Mouse (Mus musculus) intestine, postnatal 0 days (tissue): ENCODE results near the gene Itpk1. TPM values are rescaled to one million over a fixed set of nuclear protein-coding genes. Genes with fewer than 3 reads are reported as not detected.

Source experiments
- ATAC-seq: fragments of 200-750 bp; cut with Nextera tagmentation; 2 replicates; pipeline ENCODE4 v1.8.0; 2017; ENCODE audit warnings: mild to moderate bottlenecking, moderate TSS enrichment, moderate library complexity
- H3K27ac ChIP-seq: fragments of 300-500 bp; sonication (generic); 2 replicates; pipeline ENCODE4 v1.5.1; 2014; ENCODE audit warnings: mild to moderate bottlenecking, low read depth, low read length, moderate library complexity
- H3K27me3 ChIP-seq: fragments of 300-500 bp; sonication (generic); replicated peaks from 2 replicates; pipeline ENCODE4 v1.6.1; 2014; ENCODE audit warnings: low read length, mixed read lengths; ENCODE audit not compliant: control insufficient read depth, insufficient read depth
- H3K36me3 ChIP-seq: fragments of 300-500 bp; sonication (generic); 2 replicates; pipeline ENCODE4 v1.6.1; 2014; ENCODE audit warnings: mild to moderate bottlenecking, moderate library complexity; ENCODE audit not compliant: control insufficient read depth, insufficient read depth
- H3K4me1 ChIP-seq: fragments of 300-500 bp; sonication (generic); replicated peaks from 2 replicates; pipeline ENCODE4 v1.6.1; 2014; ENCODE audit warnings: antibody characterized with exemption, low read length, mixed read lengths; ENCODE audit not compliant: control insufficient read depth, insufficient read depth
- H3K4me2 ChIP-seq: fragments of 300-500 bp; sonication (generic); replicated peaks from 2 replicates; pipeline ENCODE4 v1.6.1; 2014; ENCODE audit warnings: low read depth, mild to moderate bottlenecking, moderate library complexity
- H3K4me3 ChIP-seq: fragments of 300-500 bp; sonication (generic); 2 replicates; pipeline ENCODE4 v1.5.1; 2014; ENCODE audit warnings: low read depth, low read length
- H3K9ac ChIP-seq: fragments of 300-500 bp; sonication (generic); 2 replicates; pipeline ENCODE4 v1.6.1; 2014; ENCODE audit warnings: mild to moderate bottlenecking, low read depth, low read length
- H3K9me3 ChIP-seq: fragments of 300-500 bp; sonication (generic); 2 replicates; pipeline ENCODE4 v1.6.1; 2016; ENCODE audit warnings: mixed run types; ENCODE audit not compliant: control insufficient read depth
- CTCF ChIP-seq: sonication (generic); IDR thresholded peaks from 2 replicates; pipeline ENCODE4 v1.5.1; 2016; ENCODE audit warnings: low read depth, mild to moderate bottlenecking, control low read depth, antibody characterized with exemption, moderate library complexity
- WGBS: fragments of 180-500 bp; shearing (Covaris S2); extraction: QIAGEN DNeasy Blood & Tissue Kit; methylation state at CpG from one replicate; pipeline ENCODE4 v1.1.7; 2014; 5-methylcytosine and 5-hydroxymethylcytosine counted together
- polyA plus RNA-seq: library from polyadenylated mRNA; unstranded; fragments of >200 nt; fragmentation: Nextera tagmentation; extraction: Ambion mirVana; gene quantifications from 2 replicates; pipeline ENCODE4 v1.2.1, GENCODE M21; 2015

Gene Itpk1
- polyA plus RNA-seq, 1 experiment from 2014 or later = 56.3 TPM

DNA sequence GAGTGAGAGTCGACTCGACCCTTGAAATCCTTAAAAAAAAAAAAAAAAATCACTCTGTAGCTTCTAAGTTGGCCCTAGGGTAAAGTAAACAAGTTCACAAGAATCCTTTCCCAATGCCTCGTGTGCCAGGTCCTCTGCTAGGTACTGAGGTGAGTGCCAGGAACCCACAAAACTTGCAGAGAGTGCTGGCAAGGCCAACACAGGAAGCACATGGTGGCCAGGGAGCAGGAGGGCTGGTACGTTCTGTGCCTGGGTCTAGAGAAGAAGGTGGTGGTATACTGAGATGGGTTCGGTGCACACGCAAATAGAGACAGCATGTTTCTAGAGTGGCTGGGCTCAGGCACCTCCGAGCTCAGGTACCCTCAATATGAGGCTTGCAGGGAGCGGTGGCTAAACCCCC is 53.3 kb downstream of the Itpk1 start:
- TF ChIP-seq CTCF = no peak
- peaks cover 23% of the 10 kb centered on the region for H3K4me1 ChIP-seq
- no peaks in the 10 kb centered on the region for H3K27me3 ChIP-seq
- no peak overlapping the region for H3K4me3 ChIP-seq
- no peak overlapping the region for H3K4me2 ChIP-seq
- ATAC-seq = no peak
- 79% methylated on average over 8 of the region's 8 CpGs for WGBS
- H3K9me3 ChIP-seq = no peaks in the 10 kb centered on the region
- H3K36me3 ChIP-seq = peaks cover 11% of the 10 kb centered on the region; the same call in 1 of the 2 replicates
- H3K9ac ChIP-seq = no peak overlapping the region
- H3K27ac ChIP-seq = no peak overlapping the region

GRCm38 (mm10) chr12:102650649-102651048 is 54.1 kb downstream of the Itpk1 start:
- H3K4me1 ChIP-seq = peaks cover 26% of the 10 kb centered on the region
- no peaks in the 10 kb centered on the region for H3K27me3 ChIP-seq
- H3K4me2 ChIP-seq = no peak overlapping the region
- H3K27ac ChIP-seq = no peak overlapping the region
- H3K9me3 ChIP-seq = no peaks in the 10 kb centered on the region
- 0 out of 2 replicates have a peak, but pooled peaks cover 3% of the 10 kb centered on the region for H3K36me3 ChIP-seq
- no peak overlapping the region for H3K9ac ChIP-seq
- no peak for TF ChIP-seq CTCF
- 90% methylated on average over 4 of the region's 4 CpGs for WGBS
- no peak overlapping the region for H3K4me3 ChIP-seq
- no peak for ATAC-seq

- ATAC-seq = peak; percentile 26
- H3K9ac ChIP-seq = no peak overlapping the region
- 42% methylated on average over 14 of the region's 14 CpGs for WGBS
- H3K4me3 ChIP-seq = no peak overlapping the region
- peaks cover 33% of the 10 kb centered on the region for H3K4me1 ChIP-seq
- no peak overlapping the region for H3K4me2 ChIP-seq
- H3K27ac ChIP-seq = no peak overlapping the region
- TF ChIP-seq CTCF = no peak
- H3K9me3 ChIP-seq = no peaks in the 10 kb centered on the region
- no peaks in the 10 kb centered on the region for H3K27me3 ChIP-seq
- H3K36me3 ChIP-seq = no peaks in the 10 kb centered on the region
These were observed 56.7 kb downstream of the Itpk1 start for GRCm38 (mm10) chr12:102647839-102648564.

DNA sequence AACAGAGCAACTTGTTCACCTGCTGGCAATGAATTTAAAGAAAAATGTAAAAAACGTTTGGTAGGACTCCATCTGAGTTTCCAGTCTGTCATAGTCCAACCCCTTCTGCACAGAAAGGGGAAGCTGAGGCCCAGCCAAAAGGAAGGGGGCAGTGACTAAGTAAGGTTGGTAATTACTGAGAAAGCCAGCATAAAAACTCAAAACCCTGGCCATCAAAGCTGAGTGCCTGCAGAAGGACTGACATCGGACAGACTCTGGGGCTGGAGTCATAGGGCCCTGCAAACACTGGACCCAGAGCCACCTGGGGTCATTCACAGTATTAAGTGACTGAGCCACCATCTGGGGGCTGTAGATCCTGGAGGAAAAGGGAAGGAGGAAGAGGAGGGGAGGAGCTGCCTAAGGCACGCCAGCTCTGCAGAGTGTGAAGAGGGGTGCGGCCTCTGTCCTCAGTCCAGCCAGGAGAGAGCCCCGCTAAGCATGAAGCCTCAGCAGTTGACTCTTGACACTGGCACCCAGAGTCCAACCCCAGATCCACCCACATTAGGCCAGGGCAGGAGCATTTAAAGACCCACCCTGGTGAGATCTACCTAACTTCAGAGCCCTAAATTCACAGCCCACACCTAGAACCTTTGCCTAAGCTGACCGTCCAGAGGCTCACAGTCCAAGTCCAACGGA is 58.0 kb downstream of the Itpk1 start:
- Histone ChIP-seq H3K4me3 (no peak overlapping the region), H3K4me1 (peaks cover 33% of the 10 kb centered on the region), H3K4me2 (no peak overlapping the region), H3K9me3 (no peaks in the 10 kb centered on the region), H3K27ac (peak overlapping the region; percentile 50), H3K9ac (no peak overlapping the region), H3K36me3 (no peaks in the 10 kb centered on the region), H3K27me3 (no peaks in the 10 kb centered on the region)
- 0 out of 2 replicates have a peak, but pooled peaks have one; percentile 34 for ATAC-seq
- TF ChIP-seq CTCF = no peak
- 58% methylated on average over 7 of the region's 7 CpGs for WGBS

DNA sequence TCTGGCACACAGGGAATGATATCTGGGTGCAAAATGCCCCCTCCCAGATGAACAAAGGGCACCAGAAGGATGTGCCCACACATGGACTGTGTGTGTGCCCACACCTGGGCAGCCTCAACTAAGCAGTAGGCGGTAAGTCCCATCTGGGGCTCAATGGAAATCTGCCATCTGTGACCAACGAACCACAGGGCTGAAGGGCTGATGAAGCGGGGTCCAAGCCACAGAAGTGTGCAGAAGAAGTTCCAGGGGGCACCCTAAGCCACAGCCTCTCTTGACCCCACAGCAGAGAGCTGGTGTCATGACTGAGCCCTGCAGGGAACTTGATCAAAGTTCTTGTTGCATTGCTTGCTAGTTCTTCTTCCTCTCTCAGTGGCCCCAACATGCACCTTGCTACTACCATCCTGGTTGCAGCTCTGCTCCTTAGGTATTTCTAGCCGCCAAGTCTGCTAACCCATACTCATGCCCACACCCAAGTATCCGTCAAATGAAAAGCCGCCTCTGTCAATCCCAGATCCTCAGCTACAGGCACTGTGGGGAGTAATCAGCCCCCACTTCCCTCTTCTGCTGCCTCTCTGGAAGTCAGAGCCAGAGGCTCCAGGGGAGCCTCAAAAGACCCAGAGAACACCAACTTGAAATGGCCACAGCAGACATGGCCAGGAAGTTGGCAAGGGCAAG is 58.7 kb downstream of the Itpk1 start:
- peaks cover 33% of the 10 kb centered on the region for H3K4me1 ChIP-seq
- H3K27ac ChIP-seq = peak overlapping the region; percentile 21; the same call in 1 of the 2 replicates
- 84% methylated on average over 6 of the region's 6 CpGs for WGBS
- no peak overlapping the region for H3K4me3 ChIP-seq
- no peaks in the 10 kb centered on the region for H3K9me3 ChIP-seq
- no peak for TF ChIP-seq CTCF
- no peaks in the 10 kb centered on the region for H3K27me3 ChIP-seq
- H3K36me3 ChIP-seq = no peaks in the 10 kb centered on the region
- H3K4me2 ChIP-seq = no peak overlapping the region
- no peak overlapping the region for H3K9ac ChIP-seq
- no peak for ATAC-seq

DNA sequence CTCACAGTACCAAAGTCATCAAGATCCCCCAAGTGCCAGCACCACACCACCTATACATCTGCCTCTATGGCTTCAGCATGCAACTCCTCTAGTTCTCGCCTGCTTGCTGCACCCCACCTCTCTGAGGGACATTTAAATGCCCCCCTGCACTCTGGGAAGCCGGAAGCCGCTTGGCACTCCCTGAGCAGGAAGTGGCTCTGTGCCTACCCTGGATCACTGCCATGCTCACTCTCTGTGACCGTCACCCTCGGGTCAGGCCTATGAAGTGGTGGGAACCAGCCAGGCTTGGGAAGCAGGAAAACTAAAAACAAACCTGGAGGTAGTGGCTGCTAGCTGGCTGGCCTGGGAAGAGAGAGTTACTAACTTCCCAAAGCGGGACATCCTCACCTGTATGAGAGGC is 61.4 kb downstream of the Itpk1 start:
- Histone ChIP-seq H3K4me2 (no peak overlapping the region), H3K9me3 (no peaks in the 10 kb centered on the region), H3K9ac (no peak overlapping the region), H3K27me3 (no peaks in the 10 kb centered on the region), H3K4me3 (no peak overlapping the region), H3K36me3 (no peaks in the 10 kb centered on the region), H3K4me1 (peaks cover 28% of the 10 kb centered on the region), H3K27ac (no peak overlapping the region)
- TF ChIP-seq CTCF = no peak
- ATAC-seq = no peak
- 60% methylated on average over 6 of the region's 6 CpGs for WGBS
